Mouse (Mus musculus) myocyte (in vitro differentiated cells): ENCODE results near the gene Sec14l1.

Source experiments
- CEBPB ChIP-seq: IDR thresholded peaks from 2 replicates; pipeline ENCODE4 v1.6.1; 2011; ENCODE audit warnings: mild to moderate bottlenecking, moderate library complexity; ENCODE audit not compliant: poor library complexity, insufficient read depth, severe bottlenecking
- E2F4 ChIP-seq: IDR thresholded peaks from one replicate; pipeline ENCODE4 v1.6.1; 2011; ENCODE audit warnings: mild to moderate bottlenecking, control low read depth, moderate library complexity; ENCODE audit not compliant: insufficient read depth
- MAX ChIP-seq: IDR thresholded peaks from one replicate; pipeline ENCODE4 v1.6.1; 2011; ENCODE audit warnings: low read depth, mild to moderate bottlenecking, control low read depth
- POLR2A ChIP-seq: IDR thresholded peaks from one replicate; pipeline ENCODE4 v1.6.1; 2011; ENCODE audit warnings: low read depth, mild to moderate bottlenecking, control low read depth, moderate library complexity; ENCODE audit not compliant: insufficient read length
- POLR2AphosphoS2 ChIP-seq: IDR thresholded peaks from one replicate; pipeline ENCODE4 v1.6.1; 2011; ENCODE audit warnings: low read depth, control low read depth; ENCODE audit not compliant: insufficient read length
- TCF12 ChIP-seq: IDR thresholded peaks from one replicate; pipeline ENCODE4 v1.6.1; 2011; ENCODE audit warnings: mild to moderate bottlenecking, control low read depth; ENCODE audit not compliant: poor library complexity, insufficient read depth, severe bottlenecking

DNA sequence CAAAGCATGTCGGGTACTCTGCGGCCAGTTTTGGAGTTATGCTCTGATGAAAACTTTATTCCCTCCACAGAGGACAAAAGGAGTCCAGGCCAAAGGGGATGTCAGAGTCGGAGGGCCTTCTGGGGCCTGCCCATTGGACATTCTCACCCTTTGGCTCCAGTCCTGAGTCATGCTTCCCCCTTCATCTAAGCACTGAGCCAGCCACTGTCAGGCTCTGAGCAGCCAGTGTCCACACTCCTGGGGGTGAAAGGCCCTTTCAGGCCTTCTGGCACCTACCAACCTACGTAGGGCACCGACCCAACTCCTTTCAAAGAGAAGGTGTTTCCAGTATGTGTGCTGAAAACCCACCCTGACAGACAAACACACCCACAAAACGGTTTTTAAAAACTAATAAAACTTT is 80.6 kb downstream of the Sec14l1 start:
- TF ChIP-seq POLR2A: no peak
- no peak for TF ChIP-seq CEBPB
- TF ChIP-seq MAX: no peak
- no peak for TF ChIP-seq POLR2AphosphoS2
- TF ChIP-seq E2F4: no peak
- TF ChIP-seq TCF12: no peak
